Mouse (Mus musculus) layer of hippocampus, adult 18-20 months (tissue): ENCODE results near the gene Rbms1. TPM values are rescaled to one million over a fixed set of nuclear protein-coding genes. Genes with fewer than 3 reads are reported as not detected.
"Not testable (repeated sequence)": the region's sequence is repeated elsewhere in the genome, so short reads cannot be mapped to it uniquely, and the experiment has no call there.

Experiments
- DNase-seq, 2 experiments: peaks; one replicate each; pipeline ENCODE4 v3.0.0; 2022; ENCODE audit warnings: low spot score in 2 of 2
- total RNA-seq, 2 experiments: library from RNA; stranded (reverse); gene quantifications; 2 replicates each; pipeline ENCODE4 v1.2.3; 2021

The Rbms1 gene
- total RNA-seq, 2 experiments from 2014 or later = 11.7 to 12.8 TPM

DNA sequence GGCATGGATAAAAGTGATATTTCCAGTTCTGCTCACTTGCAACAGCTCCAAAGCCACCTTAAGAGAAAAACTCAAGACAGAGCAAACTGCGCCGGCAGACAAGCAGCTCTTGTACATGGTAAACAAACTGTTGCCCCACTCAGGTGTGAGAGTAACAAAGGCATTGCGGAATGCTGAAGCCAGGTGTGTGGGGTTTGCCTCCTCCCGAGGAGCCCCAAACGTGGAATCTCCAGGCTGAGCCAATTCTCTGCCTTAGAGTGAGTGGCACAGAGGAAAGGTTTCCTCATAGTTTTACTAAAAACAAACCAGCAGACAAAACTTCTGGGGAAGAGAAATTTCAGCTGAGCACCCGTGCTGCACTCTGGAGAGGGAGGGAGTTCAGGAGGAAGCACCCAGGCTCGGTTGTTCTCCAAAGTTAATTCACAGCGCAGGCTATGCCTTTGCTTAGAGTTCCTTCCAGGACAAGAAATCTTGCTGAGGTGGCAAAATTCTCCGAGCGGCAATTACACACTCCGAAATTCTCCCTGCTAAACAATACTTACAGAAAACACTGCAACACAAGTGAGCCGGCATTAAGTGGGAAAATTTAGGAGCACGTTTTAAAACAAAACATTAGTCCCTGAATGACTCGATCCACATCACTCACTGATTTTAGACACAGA is 111.8 kb downstream of the Rbms1 start:
- no peak for DNase-seq

DNA sequence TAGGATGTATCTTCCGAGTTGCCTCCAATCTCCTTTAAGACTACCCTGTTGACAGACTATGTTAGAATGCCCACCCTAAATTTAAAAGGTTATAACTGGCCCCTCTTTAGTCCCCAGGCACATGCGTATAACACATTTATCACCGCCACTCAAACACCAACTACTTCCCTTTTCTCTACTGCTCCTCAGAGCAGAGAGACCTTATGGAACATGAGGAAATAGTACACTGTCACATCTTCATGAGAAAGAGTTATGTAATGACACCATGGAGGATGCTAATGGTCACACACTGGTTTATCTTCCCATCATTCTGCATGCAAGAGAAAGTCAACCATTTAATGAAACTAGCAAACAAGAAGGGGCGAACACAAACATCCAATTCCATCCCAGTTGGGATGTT is 114.5 kb downstream of the Rbms1 start:
- no peak for DNase-seq

DNA sequence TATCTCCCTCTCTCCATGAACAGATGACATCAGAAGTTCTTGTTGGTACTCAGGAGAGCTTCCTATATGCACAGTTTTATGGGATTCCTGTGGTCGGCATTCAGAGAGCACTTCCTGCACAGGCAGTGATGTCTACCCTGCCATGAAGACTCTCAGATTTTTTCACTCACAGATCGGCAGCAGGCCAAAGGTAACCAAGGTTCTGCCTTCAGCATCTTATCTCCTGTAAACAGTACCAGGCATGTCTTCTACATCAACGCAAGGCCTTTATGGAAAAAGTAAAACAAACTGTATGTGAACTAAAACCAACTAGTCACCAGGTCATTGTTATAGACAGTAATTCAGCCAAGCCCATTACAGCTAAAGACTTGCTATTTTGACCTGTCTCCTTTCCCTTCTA is 115.0 kb downstream of the Rbms1 start:
- no peak for DNase-seq

DNA sequence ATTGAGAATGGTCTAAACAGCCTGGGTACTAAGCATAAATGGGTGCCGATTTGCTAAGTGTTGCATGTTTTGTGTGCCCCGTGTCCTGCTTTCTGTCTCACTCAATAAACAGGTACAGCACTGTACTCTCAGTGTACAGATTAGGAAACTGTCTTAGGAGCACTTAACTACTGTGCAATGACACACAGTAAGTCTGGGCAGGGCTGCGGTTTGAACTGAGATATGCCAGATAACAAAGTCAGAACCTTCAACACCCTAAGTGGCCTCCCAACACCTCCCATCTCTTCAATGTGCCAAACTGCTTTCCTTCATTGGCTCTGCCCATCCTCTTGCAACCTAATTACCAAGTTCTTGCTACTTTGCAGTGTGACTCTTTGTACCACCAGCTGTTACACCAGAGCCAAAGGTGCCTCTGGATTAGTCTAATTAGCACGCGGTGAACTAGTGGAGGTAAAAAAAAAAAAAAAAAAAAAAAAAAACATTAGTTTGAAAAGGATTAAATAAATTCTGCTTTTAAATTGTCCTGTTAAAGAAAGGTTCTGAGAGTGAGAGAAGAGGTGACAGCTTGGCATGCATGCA is 117.6 kb downstream of the Rbms1 start:
- no peak for DNase-seq

DNA sequence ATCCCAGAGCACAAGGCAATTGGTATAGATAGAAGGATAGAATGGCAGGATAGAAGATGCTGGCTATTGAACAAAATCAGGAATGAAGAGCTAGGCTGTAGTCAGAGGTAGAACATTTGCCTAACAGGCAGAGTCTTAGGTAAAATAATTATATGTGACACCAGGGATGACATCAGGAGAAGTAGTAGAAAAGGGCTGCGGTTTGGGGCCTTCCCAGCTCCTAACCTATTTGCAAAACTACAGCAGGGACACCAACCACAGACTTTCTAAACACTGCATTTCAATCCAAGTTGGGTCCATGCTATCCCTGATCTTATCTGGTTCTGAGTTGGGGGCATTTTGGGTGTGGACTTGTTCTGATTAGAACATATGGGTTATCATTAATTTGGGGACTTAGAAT is 118.7 kb downstream of the Rbms1 start:
- no peak for DNase-seq

GRCm38 (mm10) chr2:60843633-60844032 is 119.4 kb downstream of the Rbms1 start:
- DNase-seq = no peak

DNA sequence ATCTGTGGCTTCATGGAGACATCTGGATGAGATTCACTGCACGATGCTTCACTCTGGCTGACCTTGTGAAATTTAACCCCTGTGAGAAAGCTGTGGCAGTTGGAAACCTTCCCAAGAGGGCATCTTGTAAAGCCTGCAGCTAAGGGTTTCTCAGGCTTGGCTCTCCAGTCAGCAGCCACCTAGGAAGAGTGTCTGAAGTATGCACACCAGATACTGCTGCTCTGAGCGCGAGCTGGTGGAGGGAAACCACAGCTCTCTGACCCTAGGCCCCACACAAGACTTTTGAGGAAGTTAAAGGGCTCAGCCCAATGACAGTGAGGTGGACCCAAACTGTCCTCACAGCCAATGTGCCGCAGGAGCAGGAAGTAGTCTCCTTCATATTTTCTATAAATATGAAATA is 120.0 kb downstream of the Rbms1 start:
- DNase-seq = no peak

GRCm38 (mm10) chr2:60840922-60841321 is 122.1 kb downstream of the Rbms1 start:
- DNase-seq = no peak

- no peak for DNase-seq
These were observed 123.5 kb downstream of the Rbms1 start for GRCm38 (mm10) chr2:60839498-60839897.

DNA sequence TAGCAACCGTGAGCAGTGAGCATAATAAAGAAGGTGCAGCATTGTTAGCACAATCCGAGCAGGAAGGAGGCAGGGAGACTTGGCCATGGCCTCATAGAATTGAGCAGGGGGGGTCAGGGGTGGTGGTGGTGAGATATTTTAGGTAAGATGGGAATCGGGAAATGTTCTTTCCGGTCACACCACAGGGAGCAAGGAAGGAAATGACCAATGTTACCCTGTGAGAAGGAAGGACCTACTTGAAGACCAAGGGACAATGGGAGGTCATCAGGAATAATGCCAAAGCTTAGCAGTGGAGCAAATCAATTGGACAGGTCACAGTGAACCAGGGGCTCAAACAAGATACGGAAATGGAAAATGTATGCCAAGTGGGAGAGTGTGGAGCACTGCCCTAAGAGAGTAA is 124.1 kb downstream of the Rbms1 start:
- DNase-seq = no peak

- DNase-seq = no peak
These were observed 125.4 kb downstream of the Rbms1 start for GRCm38 (mm10) chr2:60837616-60838015.

- DNase-seq = no peak
These were observed 126.8 kb downstream of the Rbms1 start for GRCm38 (mm10) chr2:60836237-60836636.

DNA sequence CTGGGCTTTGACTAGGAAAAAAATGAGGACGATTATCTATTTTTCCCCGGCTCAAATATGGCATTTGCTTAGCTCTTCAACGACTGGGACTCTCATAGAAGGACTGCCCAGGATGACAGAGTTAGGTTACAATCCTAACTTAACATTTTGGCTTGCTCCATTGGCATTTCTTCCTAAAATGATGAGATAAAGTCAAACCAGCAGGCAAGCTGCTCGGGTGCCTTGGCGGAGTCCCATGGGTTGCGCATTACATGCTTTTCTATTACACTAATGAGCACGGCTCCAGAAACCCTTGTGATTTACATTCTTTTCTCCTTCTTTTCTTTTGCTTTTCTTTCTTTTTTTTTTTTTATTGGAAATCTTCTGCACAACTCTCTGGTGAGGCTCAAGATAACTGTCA is 128.7 kb downstream of the Rbms1 start:
- DNase-seq = no peak

GRCm38 (mm10) chr2:60832254-60832653 is 130.7 kb downstream of the Rbms1 start:
- no peak for DNase-seq

DNA sequence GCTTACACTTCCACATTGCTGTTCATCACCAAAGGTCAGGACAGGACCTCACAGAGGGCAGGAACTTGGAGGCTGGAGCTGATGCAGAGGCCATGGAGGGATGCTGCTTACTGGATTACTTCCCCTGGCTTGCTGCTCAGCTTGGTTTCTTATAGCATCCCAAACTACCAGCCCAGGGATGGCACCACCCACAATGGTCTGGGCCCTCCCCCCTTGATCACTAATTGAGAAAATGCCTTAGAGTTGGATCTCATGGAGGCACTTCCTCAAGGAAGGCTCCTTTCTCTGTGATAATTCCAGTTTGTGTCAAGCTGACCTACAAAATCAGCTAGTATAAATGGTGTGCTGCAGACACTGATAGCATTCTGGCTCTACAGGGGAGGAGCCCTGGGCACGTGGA is 132.5 kb downstream of the Rbms1 start:
- DNase-seq = not testable (repeated sequence)

GRCm38 (mm10) chr2:60828908-60829462 is 134.0 kb downstream of the Rbms1 start:
- DNase-seq = no peak

DNA sequence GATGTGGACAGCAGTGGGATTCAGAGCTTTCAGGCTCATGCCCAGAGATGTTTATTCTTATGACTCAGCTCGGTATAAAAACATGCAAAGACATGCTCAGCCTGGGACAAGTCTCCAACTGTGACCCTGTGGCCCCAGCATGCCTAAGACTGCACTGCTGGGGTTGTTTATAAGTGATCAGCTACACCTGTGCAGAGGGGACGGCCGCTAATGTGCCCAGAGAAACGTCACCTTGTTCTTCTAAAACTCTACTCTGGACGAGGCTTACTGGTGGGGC is 135.9 kb downstream of the Rbms1 start:
- no peak for DNase-seq

- DNase-seq = no peak
These were observed 136.4 kb downstream of the Rbms1 start for GRCm38 (mm10) chr2:60826406-60827151.

- DNase-seq = no peak
These were observed 137.3 kb downstream of the Rbms1 start for GRCm38 (mm10) chr2:60825690-60826089.

- DNase-seq = no peak
These were observed 141.4 kb downstream of the Rbms1 start for GRCm38 (mm10) chr2:60821635-60822034.

GRCm38 (mm10) chr2:60818632-60819031 is 144.4 kb downstream of the Rbms1 start:
- DNase-seq = no peak

GRCm38 (mm10) chr2:60816307-60816706 is 146.7 kb downstream of the Rbms1 start:
- DNase-seq = no peak

GRCm38 (mm10) chr2:60814788-60815187 is 148.2 kb downstream of the Rbms1 start:
- DNase-seq = no peak
